Comparison of ENCODE assay signal across 8 mouse cellular contexts in the genomic region with DNA sequence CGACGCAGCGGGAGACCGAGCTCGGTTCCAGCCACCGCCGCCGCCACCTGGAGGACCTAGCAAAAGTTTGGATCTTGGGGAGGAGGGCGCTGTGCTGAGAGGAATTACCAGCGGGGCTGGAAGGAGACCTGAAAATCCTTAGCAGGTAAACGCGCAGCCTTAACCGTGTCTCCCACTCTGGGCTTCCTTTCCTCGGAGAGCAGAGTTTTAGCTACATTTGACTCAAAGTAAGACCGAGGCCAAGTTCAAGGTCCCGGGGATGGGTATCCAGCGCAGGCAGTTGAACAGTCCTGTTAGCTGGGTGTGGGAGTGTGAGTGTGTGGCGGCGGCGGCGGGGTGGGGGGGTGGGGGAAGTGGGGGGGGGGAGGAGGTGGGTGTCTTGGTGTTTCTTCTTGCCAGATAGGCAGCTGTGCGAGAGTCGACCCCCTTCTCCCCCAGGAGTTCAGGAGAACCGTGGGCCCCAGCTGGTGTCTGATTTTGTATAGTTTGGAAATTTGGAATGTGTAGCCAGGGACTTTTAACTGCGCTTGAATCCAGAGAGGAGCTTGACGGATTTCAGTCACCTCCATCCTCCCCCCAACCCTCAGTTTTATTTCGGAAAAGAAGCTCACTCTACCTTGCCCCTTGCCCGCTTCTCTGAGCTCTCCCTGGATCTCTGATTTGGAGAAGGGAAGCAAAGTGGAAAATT. TPM values are rescaled to one million over a fixed set of nuclear protein-coding genes. Genes with fewer than 3 reads are reported as not detected.
A peak's percentile ranks its signal among the peaks of the same experiment; 100 is the strongest.
DNase-seq lines count a peak whose midpoint lies in the region; ATAC-seq lines count a peak whose summit lies in the region.

No protein-coding gene starts in this region.

- peak overlapping the region; percentile 93 for H3K27ac ChIP-seq in forebrain, embryonic 10.5 days
- peak overlapping the region; percentile 95 for H3K27ac ChIP-seq in limb, embryonic 15.5 days
- H3K27ac ChIP-seq in stomach, embryonic 14.5 days (ENCODE audit: low read length): peak overlapping the region; percentile 95

- H3K4me2 ChIP-seq in limb, embryonic 15.5 days: peak overlapping the region; percentile 83
- H3K4me2 ChIP-seq in stomach, embryonic 14.5 days (replicated peaks; ENCODE audit: low read depth, low read length): peak overlapping the region; percentile 72

- H3K4me3 ChIP-seq in erythroblast, embryonic 14.5 days (replicated peaks): peak overlapping the region; percentile 31
- H3K4me3 ChIP-seq in forebrain, embryonic 10.5 days: peak overlapping the region; percentile 78
- peak overlapping the region; percentile 83 for H3K4me3 ChIP-seq in limb, embryonic 15.5 days
- peak overlapping the region; percentile 80 for H3K4me3 ChIP-seq in stomach, embryonic 14.5 days (ENCODE audit: low read depth, low read length)

- DNase-seq in 3T3-L1 (ENCODE audit: low read depth, low spot score) (peak; percentile 62), MN1 (ENCODE audit: low spot score) (no peak)
- DNase-seq in forebrain, embryonic 10.5 days (ENCODE audit: extremely low spot score, low spot score): no peak
- no peak for DNase-seq in cerebellum, postnatal 14 days

- H3K9ac ChIP-seq in limb, embryonic 15.5 days: peak overlapping the region; percentile 79
- H3K9ac ChIP-seq in stomach, embryonic 14.5 days (replicated peaks; ENCODE audit: low read depth, low read length): peak overlapping the region; percentile 72

- ATAC-seq in erythroblast, adult 5-6 weeks (replicated peaks; ENCODE audit: low FRiP score, poor library complexity, severe bottlenecking): no peak
- no peak for ATAC-seq in limb, embryonic 15.5 days (ENCODE audit: insufficient number of reproducible peaks, low FRiP score, low TSS enrichment, low read depth)
- ATAC-seq in stomach, embryonic 14.5 days (ENCODE audit: insufficient number of reproducible peaks, insufficient read depth, low FRiP score, low read depth): peak; percentile 2; the same call in 1 of the 2 replicates

- H3K27me3 ChIP-seq in erythroblast, embryonic 14.5 days (ENCODE audit: control insufficient read depth): peaks cover 68% of the 10 kb centered on the region
- H3K27me3 ChIP-seq in forebrain, embryonic 10.5 days (ENCODE audit: poor library complexity, severe bottlenecking): peaks cover 55% of the 10 kb centered on the region
- no peaks in the 10 kb centered on the region; the same call in 1 of the 2 replicates for H3K27me3 ChIP-seq in limb, embryonic 15.5 days
- no peaks in the 10 kb centered on the region for H3K27me3 ChIP-seq in stomach, embryonic 14.5 days (ENCODE audit: control insufficient read depth, insufficient read depth, low read length)

- WGBS in forebrain, embryonic 10.5 days: under 1% methylated on average over 28 of the region's 28 CpGs
- WGBS in limb, embryonic 15.5 days: under 1% methylated on average over 25 of the region's 28 CpGs
- 0% methylated on average over 28 of the region's 28 CpGs for WGBS in stomach, embryonic 14.5 days

- no peaks in the 10 kb centered on the region for H3K36me3 ChIP-seq in erythroblast, embryonic 14.5 days (ENCODE audit: control insufficient read depth)
- no peaks in the 10 kb centered on the region for H3K36me3 ChIP-seq in forebrain, embryonic 10.5 days (replicated peaks)
- H3K36me3 ChIP-seq in limb, embryonic 15.5 days: no peaks in the 10 kb centered on the region
- H3K36me3 ChIP-seq in stomach, embryonic 14.5 days (ENCODE audit: control insufficient read depth, insufficient read depth, low read length): no peaks in the 10 kb centered on the region

- no peaks in the 10 kb centered on the region for H3K9me3 ChIP-seq in erythroblast, embryonic 14.5 days (ENCODE audit: control insufficient read depth, low read length)
- no peaks in the 10 kb centered on the region for H3K9me3 ChIP-seq in forebrain, embryonic 10.5 days
- no peaks in the 10 kb centered on the region for H3K9me3 ChIP-seq in limb, embryonic 15.5 days
- H3K9me3 ChIP-seq in stomach, embryonic 14.5 days (ENCODE audit: control insufficient read depth, low read depth, low read length): no peaks in the 10 kb centered on the region

- H3K4me1 ChIP-seq in erythroblast, embryonic 14.5 days (ENCODE audit: control insufficient read depth): no peaks in the 10 kb centered on the region
- H3K4me1 ChIP-seq in forebrain, embryonic 10.5 days: peaks cover 63% of the 10 kb centered on the region
- H3K4me1 ChIP-seq in limb, embryonic 15.5 days: peaks cover 27% of the 10 kb centered on the region
- peaks cover 8% of the 10 kb centered on the region; the same call in 1 of the 2 replicates for H3K4me1 ChIP-seq in stomach, embryonic 14.5 days (ENCODE audit: control insufficient read depth, insufficient read depth, low read length)

RNA-seq across cellular contexts. Expression of gene Flrt2, which starts 4.0 kb away (rescaled TPM):
- polyA plus RNA-seq in erythroblast, embryonic 14.5 days (2012): 0.01 TPM in 1 of 2 replicates, not detected in the other
- not detected in 2 replicates for total RNA-seq in erythroblast, adult 5-6 weeks (2015; ENCODE audit: low replicate concordance)
- total RNA-seq in erythroblast, adult 5-6 weeks (2017; ENCODE audit: low replicate concordance): 0.14 TPM in 1 of 2 replicates, not detected in the other
- 14.6 and 15.4 TPM in 2 replicates for polyA plus RNA-seq in forebrain, embryonic 10.5 days (2016; fragmentation: Nextera tagmentation; extraction: Ambion mirVana)
- 37.2 and 46.3 TPM in 2 replicates for polyA plus RNA-seq in limb, embryonic 15.5 days (2015; fragmentation: Nextera tagmentation; extraction: Ambion mirVana)
- polyA plus RNA-seq in stomach, embryonic 14.5 days (2014; fragmentation: Nextera tagmentation; extraction: Ambion mirVana): 27.3 and 34.9 TPM in 2 replicates

Comparison
In these comparisons a context has a peak if more than half of its experiments do, and no peak if none do; other contexts are left out.
1. H3K4me3 ChIP-seq: peak in every context shown above with its lines; median percentile 83 in limb, embryonic 15.5 days; 80 in stomach, embryonic 14.5 days; 78 in forebrain, embryonic 10.5 days; 31 in erythroblast, embryonic 14.5 days.
2. RNA of gene Flrt2, which starts 4.0 kb away (polyA plus RNA-seq): 37.2 to 46.3 TPM in limb, embryonic 15.5 days, 27.3 to 34.9 TPM in stomach, embryonic 14.5 days and 14.6 to 15.4 TPM in forebrain, embryonic 10.5 days; 0.01 TPM in erythroblast, embryonic 14.5 days; every median in the first group is over 10 times any median in the second.
3. Peak in every context shown above with its lines, with median percentiles within 50 percentile points of each other: H3K27ac ChIP-seq.